Mouse (Mus musculus) bone marrow macrophage, adult 2 months (primary cell): ENCODE measurements around the gene Zfp40. TPM values are rescaled to one million over a fixed set of nuclear protein-coding genes. Genes with fewer than 3 reads are reported as not detected.
"Not testable (repeated sequence)": the region's sequence is repeated elsewhere in the genome, so short reads cannot be mapped to it uniquely, and the experiment has no call there.

Source experiments
- H3K27ac ChIP-seq: 2 replicates; pipeline ENCODE4 v1.5.1; 2012; ENCODE audit warnings: low read depth, low read length; ENCODE audit not compliant: insufficient read depth
- H3K4me1 ChIP-seq: 2 replicates; pipeline ENCODE4 v1.6.1; 2012; ENCODE audit warnings: low read length; ENCODE audit not compliant: control insufficient read depth, insufficient read depth
- H3K4me3 ChIP-seq: 2 replicates; pipeline ENCODE4 v1.5.1; 2012; ENCODE audit warnings: mild to moderate bottlenecking, low read length, moderate library complexity; ENCODE audit not compliant: insufficient read depth
- CTCF ChIP-seq: IDR thresholded peaks from 2 replicates; pipeline ENCODE4 v1.5.1; 2012; ENCODE audit warnings: low read depth, mild to moderate bottlenecking, low read length, moderate library complexity
- POLR2A ChIP-seq: IDR thresholded peaks from 2 replicates; pipeline ENCODE4 v1.6.1; 2012; ENCODE audit warnings: mild to moderate bottlenecking, low read depth, low read length, borderline replicate concordance
- polyA plus RNA-seq: library from polyadenylated mRNA; stranded (reverse); fragments of >200 nt; gene quantifications from 2 replicates; pipeline ENCODE4 v1.2.4, GENCODE M21; 2012; ENCODE audit not compliant: missing spikeins, insufficient read depth, insufficient read length

The Zfp40 gene
- 7.9 and 9.7 TPM in 2 replicates for polyA plus RNA-seq

GRCm38 (mm10) chr17:23192453-23193379 lies at the start of gene Zfp40:
Gene Zfp40 (minus strand): TSS chr17:23193252.
- TF ChIP-seq POLR2A (0 out of 2 replicates have a peak, but pooled peaks have one; percentile 54), CTCF (no peak)
- peak within 1 kb of the TSS; percentile 61 for H3K27ac ChIP-seq

DNA sequence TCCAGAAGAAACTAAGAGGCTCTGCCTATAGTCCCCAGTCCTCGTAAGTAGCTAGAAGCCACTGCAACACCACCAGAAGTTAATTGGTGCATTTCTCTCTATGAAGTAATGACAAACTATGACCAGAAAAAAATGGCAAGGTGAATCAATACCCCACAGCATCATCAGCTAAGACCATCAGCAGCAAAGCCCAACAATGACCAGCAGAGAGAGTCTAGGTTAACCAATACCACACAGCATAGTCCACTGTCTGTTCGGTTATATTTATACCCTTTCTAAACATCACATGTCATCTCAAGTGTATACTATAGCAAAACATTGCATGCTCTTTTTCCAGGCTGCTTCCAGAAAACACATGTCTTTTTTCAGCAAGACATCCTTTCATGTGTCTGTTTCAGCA lies 25.3 kb upstream of the Zfp40 start:
- Histone ChIP-seq H3K27ac (no peak overlapping the region), H3K4me3 (no peak overlapping the region)
- TF ChIP-seq POLR2A (no peak), CTCF (no peak)

More at GRCm38 (mm10) chr17:23192453-23193379, at the start of gene Zfp40:
- peak within 1 kb of the TSS; percentile 85 for H3K4me3 ChIP-seq
- H3K4me1 ChIP-seq = peaks cover 7% of the 10 kb centered on the region

GRCm38 (mm10) chr17:23199856-23200255 lies 6.8 kb upstream of the Zfp40 start:
- H3K4me1 ChIP-seq, H3K27ac ChIP-seq, H3K4me3 ChIP-seq: not testable (repeated sequence)

More for the DNA sequence above, 25.3 kb upstream of the Zfp40 start:
- no peaks in the 10 kb centered on the region for H3K4me1 ChIP-seq

DNA sequence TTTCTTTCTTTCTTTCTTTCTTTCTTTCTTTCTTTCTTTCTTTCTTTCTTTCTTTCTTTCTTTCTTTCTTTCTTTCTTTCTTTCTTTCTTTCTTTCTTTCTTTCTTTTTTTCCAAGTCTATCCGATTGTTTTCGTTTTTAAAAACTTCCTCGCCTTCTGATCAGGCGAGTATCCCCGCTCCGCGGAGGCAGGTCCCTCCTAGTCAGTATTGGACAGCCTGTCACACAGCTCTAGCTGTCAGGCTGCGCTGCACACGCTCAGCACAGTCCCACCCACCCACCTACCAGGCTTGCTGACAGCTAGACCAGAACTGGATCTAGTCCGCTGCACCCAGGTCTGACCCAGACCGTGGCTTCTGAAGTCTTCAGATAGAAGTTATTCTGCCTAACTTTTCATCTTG lies 389 bp upstream of the Zfp40 start:
- no peak for TF ChIP-seq POLR2A
- TF ChIP-seq CTCF = no peak
- H3K27ac ChIP-seq = no peak overlapping the region
- peaks cover 5% of the 10 kb centered on the region for H3K4me1 ChIP-seq
- peak overlapping the region; percentile 49 for H3K4me3 ChIP-seq

- Histone ChIP-seq H3K27ac (peak overlapping the region; percentile 22; the same call in 1 of the 2 replicates), H3K4me3 (no peak overlapping the region), H3K4me1 (peaks cover 11% of the 10 kb centered on the region)
- TF ChIP-seq CTCF (no peak), POLR2A (no peak)
Observed at GRCm38 (mm10) chr17:23187680-23188079, 5.4 kb downstream of the Zfp40 start.

Other genes with a start within 250 kb of the Zfp40 start
- gene Vmn2r-ps130, start 132.1 kb downstream of the Zfp40 start, polyA plus RNA-seq = not detected in 2 replicates
- gene Vmn2r114, start 119.3 kb upstream of the Zfp40 start, polyA plus RNA-seq = 0.13 TPM in 1 of 2 replicates, not detected in the other
- gene Vmn2r115, start 150.5 kb upstream of the Zfp40 start, polyA plus RNA-seq = 0.15 TPM in 1 of 2 replicates, not detected in the other
- gene Vmn2r116, start 191.4 kb upstream of the Zfp40 start, polyA plus RNA-seq = not detected in 2 replicates